In the genomic region with DNA sequence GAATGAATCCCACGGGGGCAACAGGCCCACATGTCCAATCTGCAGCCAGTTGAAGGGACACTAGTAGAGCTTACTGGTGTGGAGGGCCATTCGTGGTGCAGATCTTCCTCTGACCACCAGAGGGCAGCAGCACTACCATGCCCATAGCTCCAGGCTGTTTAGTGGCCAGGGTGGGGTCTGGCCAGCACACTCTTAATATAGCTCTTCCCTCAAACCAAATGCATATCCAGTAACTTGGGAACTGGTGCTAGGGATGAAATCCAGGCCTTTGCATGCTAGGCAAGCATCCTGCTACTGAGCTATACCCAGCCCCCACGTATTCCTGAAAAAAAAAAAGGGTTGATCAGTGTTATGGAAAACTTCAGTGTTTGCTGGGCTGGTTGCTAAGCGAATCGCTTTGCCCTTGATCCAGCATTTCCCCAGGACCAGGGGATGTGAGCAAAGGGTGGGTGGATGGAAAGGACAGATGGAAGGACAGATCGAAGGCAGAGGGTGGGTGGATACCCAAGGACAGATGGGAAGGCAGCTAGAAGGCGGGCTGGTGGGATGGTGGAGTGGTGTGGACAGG, we compare ENCODE assay signal across 8 mouse cellular contexts. TPM values are rescaled to one million over a fixed set of nuclear protein-coding genes. Genes with fewer than 3 reads are reported as not detected.
A peak's percentile ranks its signal among the peaks of the same experiment; 100 is the strongest.
DNase-seq lines count a peak whose midpoint lies in the region; ATAC-seq and TF ChIP-seq lines count a peak whose summit lies in the region.

No protein-coding gene starts in this region.

- no peaks in the 10 kb centered on the region for H3K9me3 ChIP-seq in limb, embryonic 14.5 days (ENCODE audit: control insufficient read depth, low read length)
- no peaks in the 10 kb centered on the region for H3K9me3 ChIP-seq in neural tube, embryonic 12.5 days

- H3K27ac ChIP-seq in limb, embryonic 14.5 days (replicated peaks; ENCODE audit: low read depth, low read length) = no peak overlapping the region
- no peak overlapping the region for H3K27ac ChIP-seq in neural tube, embryonic 12.5 days

- no peaks in the 10 kb centered on the region for H3K27me3 ChIP-seq in limb, embryonic 14.5 days (ENCODE audit: control insufficient read depth, insufficient read depth, low read length)
- H3K27me3 ChIP-seq in neural tube, embryonic 12.5 days (replicated peaks) = no peaks in the 10 kb centered on the region

- H3K36me3 ChIP-seq in limb, embryonic 14.5 days (ENCODE audit: control insufficient read depth, insufficient read depth, low read length) = no peaks in the 10 kb centered on the region
- no peaks in the 10 kb centered on the region for H3K36me3 ChIP-seq in neural tube, embryonic 12.5 days

- peaks cover 8% of the 10 kb centered on the region; the same call in 1 of the 2 replicates for H3K4me1 ChIP-seq in limb, embryonic 14.5 days (ENCODE audit: control insufficient read depth, insufficient read depth, low read length)
- H3K4me1 ChIP-seq in neural tube, embryonic 12.5 days = no peaks in the 10 kb centered on the region

- ATAC-seq in limb, embryonic 14.5 days (ENCODE audit: low FRiP score, low read depth) = peak; percentile 84
- peak; percentile 41; the same call in 1 of the 2 replicates for ATAC-seq in neural tube, embryonic 12.5 days (ENCODE audit: low FRiP score, low read depth)

- H3K4me2 ChIP-seq in limb, embryonic 14.5 days (replicated peaks; ENCODE audit: low read depth, low read length, severe bottlenecking) = no peak overlapping the region
- no peak overlapping the region for H3K4me2 ChIP-seq in neural tube, embryonic 12.5 days (replicated peaks)

- no peak for TF ChIP-seq POLR2A in limb, embryonic 14.5 days (IDR thresholded peaks at IDR 0.05; ENCODE audit: borderline replicate concordance, extremely low read depth, insufficient read depth, insufficient read length)

- DNase-seq in CD4-positive helper T cell, adult 2 months (ENCODE audit: low read depth, low spot score) = peak; percentile 47
- peak; percentile 48 to 54 for DNase-seq in adrenal gland, adult 18-20 months (ENCODE audit: low spot score in 2 of 2)
- DNase-seq in embryo, embryonic 11 days = peak; percentile 71
- DNase-seq in heart, adult 9 months (ENCODE audit: low spot score in 2 of 2) = peak; percentile 60 to 69
- peak; percentile 56 for DNase-seq in kidney, adult 9 months
- peak; percentile 74 for DNase-seq in limb, embryonic 14.5 days (ENCODE audit: low spot score)
- peak; percentile 48 for DNase-seq in thymus, postnatal 14 days

- H3K9ac ChIP-seq in limb, embryonic 14.5 days (ENCODE audit: low read depth, low read length, severe bottlenecking) = no peak overlapping the region
- H3K9ac ChIP-seq in neural tube, embryonic 12.5 days = no peak overlapping the region

- 61% methylated on average over 7 of the region's 7 CpGs for WGBS in limb, embryonic 14.5 days
- 65% methylated on average over 7 of the region's 7 CpGs for WGBS in neural tube, embryonic 12.5 days

- H3K4me3 ChIP-seq in limb, embryonic 14.5 days (replicated peaks; ENCODE audit: low read length) = no peak overlapping the region
- no peak overlapping the region for H3K4me3 ChIP-seq in neural tube, embryonic 12.5 days

RNA-seq across cellular contexts. Expression of gene Ablim2, which starts 37.9 kb away (rescaled TPM):
- 1 to 10 TPM; 7.5 to 8.0 TPM for total RNA-seq in adrenal gland, adult 18-20 months (2021)
- 3.8 and 4.7 TPM in 2 replicates for polyA plus RNA-seq in limb, embryonic 14.5 days (2012; rRNA removed)
- polyA plus RNA-seq in limb, embryonic 14.5 days (2014; fragmentation: Nextera tagmentation; extraction: Ambion mirVana) = 1.8 and 1.9 TPM in 2 replicates
- 3.0 and 4.4 TPM in 2 replicates for polyA plus RNA-seq in neural tube, embryonic 12.5 days (2016; fragmentation: Nextera tagmentation; extraction: Ambion mirVana)

RNA-seq across cellular contexts. Expression of gene Sh3tc1, which starts 55.8 kb away (rescaled TPM):
- total RNA-seq in adrenal gland, adult 18-20 months (2021) = 10 to 100 TPM; 25.5 to 26.1 TPM
- polyA plus RNA-seq in limb, embryonic 14.5 days (2012; rRNA removed) = 2.9 and 3.5 TPM in 2 replicates
- polyA plus RNA-seq in limb, embryonic 14.5 days (2014; fragmentation: Nextera tagmentation; extraction: Ambion mirVana) = 4.6 and 5.2 TPM in 2 replicates
- 3.4 and 3.6 TPM in 2 replicates for polyA plus RNA-seq in neural tube, embryonic 12.5 days (2016; fragmentation: Nextera tagmentation; extraction: Ambion mirVana)
